Mouse (Mus musculus) thymus, adult 2 months (tissue): ENCODE results near the gene Ttc30a2. TPM values are rescaled to one million over a fixed set of nuclear protein-coding genes. Genes with fewer than 3 reads are reported as not detected.

Source experiments
- DNase-seq: peaks from one replicate; pipeline ENCODE4 v3.0.0; 2021
- H3K27ac ChIP-seq: fragments of 200-500 bp; 2 replicates; pipeline ENCODE4 v1.5.1; 2012; ENCODE audit warnings: low read length, control low read depth; ENCODE audit not compliant: control insufficient read depth, insufficient read depth
- H3K27me3 ChIP-seq: fragments of 200-500 bp; 2 replicates; pipeline ENCODE4 v1.6.1; 2012; ENCODE audit warnings: mild to moderate bottlenecking, low read length, moderate library complexity, mixed read lengths; ENCODE audit not compliant: control insufficient read depth, insufficient read depth
- H3K36me3 ChIP-seq: fragments of 200-500 bp; 2 replicates; pipeline ENCODE4 v1.6.1; 2012; ENCODE audit warnings: mild to moderate bottlenecking, low read length, moderate library complexity; ENCODE audit not compliant: control insufficient read depth, insufficient read depth
- H3K4me1 ChIP-seq: fragments of 200-500 bp; replicated peaks from 2 replicates; pipeline ENCODE4 v1.6.1; 2012; ENCODE audit warnings: low read length; ENCODE audit not compliant: control insufficient read depth, insufficient read depth
- H3K4me3 ChIP-seq: fragments of 200-500 bp; 2 replicates; pipeline ENCODE4 v1.5.1; 2012; ENCODE audit warnings: mild to moderate bottlenecking, low read length, control low read depth, moderate library complexity; ENCODE audit not compliant: control insufficient read depth, insufficient read depth
- CTCF ChIP-seq: fragments of 200-500 bp; IDR thresholded peaks from 2 replicates; pipeline ENCODE4 v1.5.1; 2012; ENCODE audit warnings: mild to moderate bottlenecking, control low read depth, low read length, moderate library complexity, borderline replicate concordance; ENCODE audit not compliant: control insufficient read depth, poor library complexity, insufficient read depth; ENCODE audit errors: extremely low read depth
- POLR2A ChIP-seq: fragments of 200-500 bp; IDR thresholded peaks from 2 replicates; pipeline ENCODE4 v1.6.1; 2012; ENCODE audit warnings: mild to moderate bottlenecking, low read length, control low read depth, moderate library complexity; ENCODE audit not compliant: control insufficient read depth, poor library complexity, insufficient read depth; ENCODE audit errors: extremely low read depth
- WGBS: fragments of 180-500 bp; shearing (Covaris S2); methylation state at CpG from one replicate; pipeline ENCODE4 v1.1.7; 2018; 5-methylcytosine and 5-hydroxymethylcytosine counted together
- polyA plus RNA-seq: library from polyadenylated mRNA; depleted of rRNA; stranded (reverse); fragments of >200 nt; gene quantifications from 2 replicates; pipeline ENCODE4 v1.2.3, GENCODE M21; 2012

Ttc30a2 gene
- polyA plus RNA-seq, 1 experiment, result 0.24 TPM

GRCm38 (mm10) chr2:76001392-76001791 lies 23.4 kb upstream of the Ttc30a2 start:
- DNase-seq, result peak; percentile 68
- Histone ChIP-seq H3K27ac (no peak overlapping the region), H3K4me3 (no peak overlapping the region), H3K4me1 (no peaks in the 10 kb centered on the region), H3K36me3 (no peaks in the 10 kb centered on the region), H3K27me3 (no peaks in the 10 kb centered on the region)
- TF ChIP-seq POLR2A, result no peak
- TF ChIP-seq CTCF, result peak; percentile 80; the same call in 1 of the 2 replicates
- 28% methylated on average over 8 of the region's 8 CpGs for WGBS

DNA sequence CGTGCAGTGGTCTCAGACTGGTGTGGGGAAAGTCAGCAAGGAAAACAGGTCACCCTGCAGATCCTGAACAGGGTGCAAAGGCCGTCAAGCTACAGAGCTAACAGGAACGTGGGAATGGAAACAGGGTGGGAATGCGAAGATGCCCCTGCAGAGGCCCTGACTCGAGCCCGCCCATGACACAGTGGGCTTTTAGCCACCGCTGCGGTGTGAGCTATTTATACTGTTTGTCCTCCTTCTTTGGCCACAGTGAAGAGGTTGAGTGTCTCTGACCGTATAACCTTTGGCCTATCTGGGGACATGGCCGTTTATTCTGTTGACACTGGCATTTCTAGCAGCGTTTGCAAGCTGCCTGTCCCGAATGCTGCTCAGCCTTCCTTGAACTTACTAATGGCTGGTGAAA lies 21.7 kb upstream of the Ttc30a2 start:
- DNase-seq, result no peak
- no peaks in the 10 kb centered on the region for H3K4me1 ChIP-seq
- H3K4me3 ChIP-seq, result no peak overlapping the region
- H3K27me3 ChIP-seq, result no peaks in the 10 kb centered on the region
- 88% methylated on average over 12 of the region's 12 CpGs for WGBS
- no peak overlapping the region for H3K27ac ChIP-seq
- H3K36me3 ChIP-seq, result no peaks in the 10 kb centered on the region
- TF ChIP-seq CTCF (no peak), POLR2A (no peak)

GRCm38 (mm10) chr2:75998692-75999091 lies 20.7 kb upstream of the Ttc30a2 start:
- Histone ChIP-seq H3K36me3 (no peaks in the 10 kb centered on the region), H3K27me3 (no peaks in the 10 kb centered on the region), H3K4me3 (no peak overlapping the region), H3K4me1 (no peaks in the 10 kb centered on the region), H3K27ac (no peak overlapping the region)
- no peak for DNase-seq
- whole genome bisulfite sequencing, result 85% methylated on average over 8 of the region's 8 CpGs
- TF ChIP-seq POLR2A, result no peak

DNA sequence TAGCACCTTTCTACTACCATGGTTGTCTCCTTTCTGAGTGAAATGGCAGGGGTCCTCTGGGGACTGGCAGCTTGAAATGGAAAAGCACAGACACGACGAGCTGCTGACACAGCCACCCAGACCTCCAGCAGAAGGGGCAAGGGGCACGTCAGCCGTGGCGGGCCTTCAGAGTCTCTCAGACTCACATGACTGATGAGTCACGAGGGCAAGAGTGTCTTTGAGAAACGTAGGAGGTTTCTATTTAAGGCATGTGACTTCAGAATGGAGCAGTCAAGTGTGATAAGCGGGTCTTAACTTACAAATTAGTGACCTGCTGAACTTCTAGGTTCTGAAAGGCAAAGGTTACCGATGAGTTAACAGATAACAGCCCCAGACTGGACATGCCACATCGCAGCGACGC lies 19.8 kb upstream of the Ttc30a2 start:
- DNase-seq, result no peak
- H3K4me3 ChIP-seq, result no peak overlapping the region
- no peaks in the 10 kb centered on the region for H3K36me3 ChIP-seq
- H3K4me1 ChIP-seq, result no peaks in the 10 kb centered on the region
- TF ChIP-seq CTCF (no peak), POLR2A (no peak)
- 76% methylated on average over 12 of the region's 12 CpGs for WGBS
- no peak overlapping the region for H3K27ac ChIP-seq
- no peaks in the 10 kb centered on the region for H3K27me3 ChIP-seq

GRCm38 (mm10) chr2:75994841-75995240 lies 16.9 kb upstream of the Ttc30a2 start:
- no peak for DNase-seq
- Histone ChIP-seq H3K27me3 (no peaks in the 10 kb centered on the region), H3K27ac (no peak overlapping the region), H3K4me1 (peaks cover 6% of the 10 kb centered on the region; the same call in 1 of the 2 replicates), H3K4me3 (no peak overlapping the region), H3K36me3 (no peaks in the 10 kb centered on the region)
- no peak for TF ChIP-seq POLR2A
- no peak for TF ChIP-seq CTCF
- WGBS, result 95% methylated on average over 11 of the region's 11 CpGs

- Histone ChIP-seq H3K27me3 (no peaks in the 10 kb centered on the region), H3K4me3 (no peak overlapping the region), H3K4me1 (peaks cover 6% of the 10 kb centered on the region; the same call in 1 of the 2 replicates), H3K27ac (no peak overlapping the region), H3K36me3 (no peaks in the 10 kb centered on the region)
- 90% methylated on average over 6 of the region's 6 CpGs for WGBS
- TF ChIP-seq CTCF (no peak), POLR2A (no peak)
- DNase-seq, result no peak
Measured at GRCm38 (mm10) chr2:75991581-75992205, 13.7 kb upstream of the Ttc30a2 start.
